Comparison of ENCODE assay signal across 9 mouse cellular contexts in the genomic region with DNA sequence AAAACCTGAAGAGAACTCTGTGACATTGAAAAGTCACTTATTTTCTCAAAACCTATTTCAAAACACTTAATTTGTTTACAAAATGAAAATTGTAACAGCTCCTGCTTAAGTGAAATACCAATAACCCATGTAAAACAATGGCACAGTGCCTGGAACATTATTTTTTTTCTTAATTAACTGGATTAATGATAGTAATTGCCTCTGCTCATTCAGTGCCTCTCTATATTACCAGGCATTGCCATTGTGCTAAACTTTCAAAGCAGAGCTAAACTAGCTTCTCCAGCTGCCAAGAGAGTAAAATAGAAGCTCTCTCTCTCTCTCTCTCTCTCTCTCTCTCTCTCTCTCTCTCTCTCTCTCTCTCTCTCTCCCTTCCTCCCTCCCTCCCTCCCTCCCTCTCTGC. TPM values are rescaled to one million over a fixed set of nuclear protein-coding genes. Genes with fewer than 3 reads are reported as not detected.
DNase-seq lines count a peak whose midpoint lies in the region; ATAC-seq and TF ChIP-seq lines count a peak whose summit lies in the region.
"Had no signal": no experiment of that assay in that cellular context is flagged by ENCODE, and none has a peak within 500 bp of the region (broad histone marks: within the 10 kb centered on the region; RNA-seq: fewer than 3 reads in every experiment).

No protein-coding gene starts in this region.

- no peak for TF ChIP-seq CTCF in lung, embryonic 14.5 days (IDR thresholded peaks at IDR 0.05; ENCODE audit: low read depth)

- peak overlapping the region; percentile 91 for H3K4me3 ChIP-seq in lung, embryonic 14.5 days (ENCODE audit: low read depth, low read length)
- H3K4me3 ChIP-seq in forebrain, embryonic 10.5 days: peak overlapping the region; percentile 71
- peak overlapping the region; percentile 91 for H3K4me3 ChIP-seq in limb, embryonic 10.5 days
- H3K4me3 ChIP-seq in neural tube, embryonic 14.5 days (ENCODE audit: low read depth, low read length): peak overlapping the region; percentile 76

- H3K27me3 ChIP-seq in lung, embryonic 14.5 days (ENCODE audit: insufficient read depth, low read length): no peaks in the 10 kb centered on the region
- no peaks in the 10 kb centered on the region for H3K27me3 ChIP-seq in forebrain, embryonic 10.5 days (ENCODE audit: poor library complexity, severe bottlenecking)
- no peaks in the 10 kb centered on the region for H3K27me3 ChIP-seq in limb, embryonic 10.5 days (ENCODE audit: low read depth, poor library complexity, severe bottlenecking)
- H3K27me3 ChIP-seq in neural tube, embryonic 14.5 days (ENCODE audit: control insufficient read depth, insufficient read depth, low read length): no peaks in the 10 kb centered on the region

- intact Hi-C loops in left cerebral cortex, postnatal 10 days (cut with DNase I): no loop called here

- no peak for ATAC-seq in lung, embryonic 14.5 days (ENCODE audit: insufficient read depth)
- ATAC-seq in neural tube, embryonic 14.5 days (ENCODE audit: low read depth): peak; percentile 21; the same call in 1 of the 2 replicates
- no peak for ATAC-seq in monocyte, adult 5-6 weeks (replicated peaks; ENCODE audit: insufficient number of reproducible peaks, low FRiP score, low TSS enrichment, poor library complexity, severe bottlenecking)

- H3K36me3 ChIP-seq in lung, embryonic 14.5 days (ENCODE audit: insufficient read depth): peaks cover 31% of the 10 kb centered on the region
- H3K36me3 ChIP-seq in forebrain, embryonic 10.5 days (replicated peaks): peaks cover 35% of the 10 kb centered on the region
- peaks cover 35% of the 10 kb centered on the region for H3K36me3 ChIP-seq in limb, embryonic 10.5 days
- H3K36me3 ChIP-seq in neural tube, embryonic 14.5 days (ENCODE audit: control insufficient read depth, insufficient read depth, low read length): peaks cover 8% of the 10 kb centered on the region

- peak overlapping the region; percentile 37; the same call in 1 of the 2 replicates for H3K27ac ChIP-seq in lung, embryonic 14.5 days (ENCODE audit: low read depth)
- peak overlapping the region; percentile 91 for H3K27ac ChIP-seq in forebrain, embryonic 10.5 days
- H3K27ac ChIP-seq in limb, embryonic 10.5 days: peak overlapping the region; percentile 88
- H3K27ac ChIP-seq in neural tube, embryonic 14.5 days (ENCODE audit: low read depth, low read length): peak overlapping the region; percentile 48; the same call in 1 of the 2 replicates

- peak overlapping the region; percentile 87 for H3K9ac ChIP-seq in lung, embryonic 14.5 days
- H3K9ac ChIP-seq in neural tube, embryonic 14.5 days (replicated peaks; ENCODE audit: low read depth, low read length): 0 out of 2 replicates have a peak overlapping the region, but pooled peaks have one; percentile 22

- no peaks in the 10 kb centered on the region for H3K9me3 ChIP-seq in lung, embryonic 14.5 days (ENCODE audit: low read depth, low read length)
- H3K9me3 ChIP-seq in forebrain, embryonic 10.5 days: no peaks in the 10 kb centered on the region
- no peaks in the 10 kb centered on the region for H3K9me3 ChIP-seq in limb, embryonic 10.5 days (replicated peaks)
- no peaks in the 10 kb centered on the region for H3K9me3 ChIP-seq in neural tube, embryonic 14.5 days (ENCODE audit: control insufficient read depth, low read length)

- peak overlapping the region; percentile 85 for H3K4me2 ChIP-seq in lung, embryonic 14.5 days
- H3K4me2 ChIP-seq in neural tube, embryonic 14.5 days (ENCODE audit: low read depth, low read length): peak overlapping the region; percentile 97

- H3K4me1 ChIP-seq in lung, embryonic 14.5 days (ENCODE audit: insufficient read depth): 0 out of 2 replicates have a peak, but pooled peaks cover 4% of the 10 kb centered on the region
- peaks cover 24% of the 10 kb centered on the region for H3K4me1 ChIP-seq in forebrain, embryonic 10.5 days
- peaks cover 19% of the 10 kb centered on the region for H3K4me1 ChIP-seq in limb, embryonic 10.5 days
- peaks cover 7% of the 10 kb centered on the region; the same call in 1 of the 2 replicates for H3K4me1 ChIP-seq in neural tube, embryonic 14.5 days (ENCODE audit: control insufficient read depth, insufficient read depth, low read length)

- DNase-seq in lung, embryonic 14.5 days: no peak
- DNase-seq in lung, postnatal 10 days: no peak
- DNase-seq in forebrain, embryonic 10.5 days (ENCODE audit: extremely low spot score, low spot score): no peak
- no peak for DNase-seq in limb, embryonic 10.5 days (ENCODE audit: low spot score)
- DNase-seq in thymus, postnatal 4 days: no peak
- DNase-seq in left cerebral cortex, postnatal 10 days (ENCODE audit: extremely low spot score in 1 of 2, low spot score in 2 of 2): no peak

RNA-seq across cellular contexts. Expression of a gene that starts 0.4 kb away (rescaled TPM):
- 64.5 and 65.4 TPM in 2 replicates for polyA plus RNA-seq in lung, embryonic 14.5 days (2014; fragmentation: Nextera tagmentation; extraction: Ambion mirVana)
- polyA plus RNA-seq in forebrain, embryonic 10.5 days (2016; fragmentation: Nextera tagmentation; extraction: Ambion mirVana): 72.3 and 76.1 TPM in 2 replicates
- 89.7 and 92.2 TPM in 2 replicates for polyA plus RNA-seq in limb, embryonic 10.5 days (2016; fragmentation: Nextera tagmentation; extraction: Ambion mirVana)
- 81.3 and 87.5 TPM in 2 replicates for polyA plus RNA-seq in neural tube, embryonic 14.5 days (2014; fragmentation: Nextera tagmentation; extraction: Ambion mirVana)
- 18.1 to 30.9 TPM (median 23.9 TPM) in 3 replicates for total RNA-seq in monocyte, adult 5-6 weeks (2017)
- 10 to 100 TPM; 37.6 to 42.2 TPM for total RNA-seq in left cerebral cortex, postnatal 10 days (2021)

RNA-seq across cellular contexts. Expression of a gene that starts 41.7 kb away (rescaled TPM):
- polyA plus RNA-seq in lung, embryonic 14.5 days (2014; fragmentation: Nextera tagmentation; extraction: Ambion mirVana): not detected in 2 replicates
- not detected in 2 replicates for polyA plus RNA-seq in forebrain, embryonic 10.5 days (2016; fragmentation: Nextera tagmentation; extraction: Ambion mirVana)
- polyA plus RNA-seq in limb, embryonic 10.5 days (2016; fragmentation: Nextera tagmentation; extraction: Ambion mirVana): not detected in 2 replicates
- not detected in 2 replicates for polyA plus RNA-seq in neural tube, embryonic 14.5 days (2014; fragmentation: Nextera tagmentation; extraction: Ambion mirVana)
- total RNA-seq in monocyte, adult 5-6 weeks (2017): not detected in 3 replicates
- not detected for total RNA-seq in left cerebral cortex, postnatal 10 days (2021)
- total RNA-seq: neutrophil, adult 5-6 weeks had no signal

Comparison
In these comparisons a context has a peak if more than half of its experiments do, and no peak if none do; other contexts are left out.
1. H3K27ac ChIP-seq: peak in every context shown above with its lines; median percentile 91 in forebrain, embryonic 10.5 days; 88 in limb, embryonic 10.5 days; 48 in neural tube, embryonic 14.5 days; 37 in lung, embryonic 14.5 days.